Mouse (Mus musculus) spleen, postnatal 4 days (tissue): ENCODE data around the gene Tmem50b.
A peak's percentile ranks its signal among the peaks of the same experiment; 100 is the strongest.
"Not testable (repeated sequence)": the region's sequence is repeated elsewhere in the genome, so short reads cannot be mapped to it uniquely, and the experiment has no call there.

Experiments used
- DNase-seq, 2 experiments: peaks; one replicate each; pipeline ENCODE4 v3.0.0; 2022; ENCODE audit warnings: low spot score in 2 of 2

The Tmem50b gene

DNA sequence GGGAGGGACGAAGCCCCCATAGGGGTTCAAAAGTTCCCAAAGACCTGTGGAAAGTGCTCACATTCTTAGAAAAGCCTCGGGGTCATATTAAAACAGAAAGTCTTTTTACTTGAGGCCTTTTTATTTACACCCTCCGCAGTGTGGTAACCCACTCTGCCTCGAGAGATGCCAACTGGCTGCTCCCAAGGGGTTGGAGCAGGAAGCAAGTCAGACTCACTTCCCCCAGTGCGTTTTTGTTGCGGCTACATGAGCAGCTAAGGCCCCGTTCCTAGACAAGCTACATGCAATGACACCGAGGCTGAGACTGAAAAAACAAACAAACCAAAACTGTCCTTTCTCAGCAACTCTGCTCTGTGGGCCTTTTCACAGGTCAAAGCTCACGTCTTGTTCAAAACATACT is 59.1 kb downstream of the Tmem50b start:
- no peak for DNase-seq

DNA sequence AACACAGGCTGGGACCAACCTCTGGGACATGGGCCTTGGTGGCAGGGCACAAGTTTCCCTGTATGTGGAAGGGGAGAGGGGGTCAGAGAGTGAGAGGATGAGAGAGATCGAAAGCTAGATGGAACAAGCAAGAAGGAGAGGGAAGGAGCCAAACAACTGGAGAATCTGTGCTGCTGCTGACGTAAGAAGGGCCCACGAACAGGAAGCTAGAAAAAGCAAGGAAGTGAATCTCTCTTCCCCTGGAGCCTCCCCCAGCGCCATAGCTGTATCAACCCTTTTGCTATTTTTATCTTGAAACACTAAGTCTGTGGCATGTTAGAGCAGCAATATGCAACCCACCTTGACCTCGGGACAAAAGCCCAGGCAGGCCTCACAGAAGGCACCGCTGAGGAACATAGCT is 59.5 kb downstream of the Tmem50b start:
- DNase-seq = no peak

DNA sequence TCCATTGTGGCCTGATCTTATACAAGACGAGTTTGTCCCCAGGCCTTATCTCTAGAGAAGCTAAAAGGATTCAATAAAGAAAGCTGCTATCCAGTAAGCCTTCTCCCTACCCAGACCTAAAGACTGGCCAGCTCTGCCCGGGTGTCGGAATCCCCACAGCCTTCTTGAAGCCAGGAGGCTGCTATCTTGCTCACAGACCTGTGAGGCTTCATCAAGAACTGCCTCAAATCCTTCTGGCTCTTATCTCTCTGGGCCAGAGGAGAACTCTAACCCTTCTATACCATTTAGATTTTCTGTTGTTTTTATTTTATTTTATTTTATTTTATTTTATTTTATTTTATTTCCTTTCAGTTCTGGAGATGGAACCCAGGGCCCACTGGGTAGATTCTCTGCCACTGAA is 60.5 kb downstream of the Tmem50b start:
- DNase-seq = no peak

DNA sequence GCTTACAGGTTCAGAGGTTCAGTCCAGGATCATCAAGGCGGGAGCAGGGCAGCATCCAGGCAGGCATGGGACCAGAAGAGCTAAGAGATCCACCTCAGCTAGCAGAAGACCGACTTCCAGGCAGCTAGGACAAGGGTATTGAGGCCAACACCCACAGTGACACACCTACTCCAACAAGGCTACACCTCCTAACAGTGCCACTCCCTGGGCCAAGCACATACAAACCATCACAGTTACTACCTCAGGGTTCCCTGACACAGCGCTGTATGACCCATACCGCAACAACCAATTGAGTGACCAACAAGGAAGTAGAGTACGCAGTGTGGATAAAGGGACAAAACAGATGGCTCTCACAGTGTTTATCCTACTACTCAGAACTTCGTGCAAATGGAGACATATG is 61.2 kb downstream of the Tmem50b start:
- DNase-seq = no peak

DNA sequence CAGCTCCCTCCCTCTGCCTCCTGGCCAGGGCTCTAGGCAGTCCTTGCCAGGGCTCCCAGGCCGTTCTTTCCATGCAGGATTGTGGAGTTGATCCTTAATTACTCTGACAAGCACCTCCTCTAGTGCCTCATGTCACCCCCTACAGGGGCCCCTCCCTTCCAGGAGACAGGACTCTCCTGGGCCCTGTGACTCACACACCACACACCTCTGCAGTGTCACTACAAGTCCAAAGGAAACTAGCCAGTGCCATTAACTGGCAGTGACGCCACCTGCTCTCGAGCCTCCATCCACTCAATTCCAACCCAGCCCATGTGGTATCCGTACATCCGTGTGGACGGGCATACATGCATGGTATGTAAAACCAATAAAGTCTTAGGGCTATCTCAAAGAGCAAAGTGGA is 62.7 kb downstream of the Tmem50b start:
- DNase-seq = no peak

DNA sequence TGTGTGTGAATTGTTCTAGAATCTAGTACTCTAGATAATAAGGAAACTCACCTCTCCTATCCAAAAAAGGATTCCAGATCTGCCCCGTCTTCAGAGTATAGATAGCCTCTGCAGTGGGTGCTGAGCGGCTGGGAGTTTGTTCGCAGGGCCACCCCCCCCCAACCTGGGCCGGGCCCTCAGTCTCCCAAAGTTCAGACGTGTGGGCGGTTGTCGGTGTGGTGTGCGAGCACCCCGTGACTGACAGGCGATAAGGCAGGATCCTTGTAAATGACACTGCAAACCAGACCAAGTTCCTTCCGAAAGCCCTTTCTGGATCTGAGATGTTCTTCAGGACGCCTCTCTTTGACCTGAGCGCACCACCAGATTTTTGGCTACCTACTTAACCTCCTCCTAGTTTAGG is 63.1 kb downstream of the Tmem50b start:
- DNase-seq = peak; percentile 55 to 93

DNA sequence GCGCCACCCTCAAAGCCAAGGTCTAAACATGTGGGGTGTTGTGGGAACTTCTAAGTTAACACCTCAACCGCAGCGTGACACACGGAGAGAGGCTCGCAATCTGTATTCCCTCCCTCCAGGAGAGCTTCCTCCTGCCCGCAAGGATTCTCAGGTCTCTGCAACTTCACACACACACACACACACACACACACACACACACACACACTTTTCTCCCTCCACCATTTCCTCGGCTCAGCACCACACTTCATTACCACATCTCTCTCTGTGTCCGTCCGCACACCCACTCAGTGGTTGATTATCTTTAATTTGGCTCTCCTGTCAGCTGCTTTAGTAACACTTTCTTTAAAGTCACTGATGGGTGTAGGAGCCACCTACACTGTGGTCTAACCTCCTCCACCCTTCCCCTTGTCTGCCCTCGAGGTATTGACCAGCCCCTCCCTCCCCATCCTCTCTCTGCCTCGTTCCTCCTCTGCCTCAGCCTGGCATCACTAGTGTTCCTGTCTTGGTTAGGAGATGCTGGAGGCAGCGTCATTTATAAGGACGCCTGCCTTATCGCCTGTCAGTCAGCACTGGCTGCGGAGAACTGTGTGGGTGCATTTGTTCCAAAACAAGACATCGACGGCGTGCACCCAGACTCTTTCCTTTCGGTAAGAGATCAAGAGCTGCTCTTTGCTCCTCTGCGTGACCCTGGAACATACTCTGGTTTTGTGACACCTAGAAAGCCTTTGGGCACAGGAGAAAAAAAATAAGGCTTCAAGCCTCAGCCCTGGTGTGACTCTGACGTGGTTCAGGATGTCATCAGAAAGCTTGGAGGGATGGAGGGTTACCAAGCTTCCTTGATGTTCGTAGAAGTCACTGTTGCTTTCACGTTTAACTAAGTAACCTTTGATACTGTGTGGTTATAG is 64.3 kb downstream of the Tmem50b start:
- DNase-seq = no peak

DNA sequence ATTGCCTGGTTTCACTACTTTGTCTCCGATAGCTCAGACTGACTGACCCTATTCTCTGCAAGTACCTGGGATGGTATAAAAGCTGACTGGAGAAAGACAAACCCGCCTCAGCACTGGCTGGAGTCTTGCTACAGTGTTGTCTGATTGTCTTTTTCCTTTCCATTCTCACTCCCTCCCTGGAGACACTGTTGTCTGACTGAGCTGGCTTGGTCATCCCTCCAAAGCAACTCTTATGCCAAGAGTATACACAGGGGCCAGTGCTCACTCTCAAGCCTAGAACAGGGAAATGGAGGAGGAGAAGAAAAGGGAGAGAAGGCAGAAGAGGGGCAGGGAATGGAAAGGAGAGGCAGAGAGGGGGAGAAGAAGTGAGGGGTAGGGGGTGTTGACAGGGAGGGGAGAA is 65.2 kb downstream of the Tmem50b start:
- no peak for DNase-seq

DNA sequence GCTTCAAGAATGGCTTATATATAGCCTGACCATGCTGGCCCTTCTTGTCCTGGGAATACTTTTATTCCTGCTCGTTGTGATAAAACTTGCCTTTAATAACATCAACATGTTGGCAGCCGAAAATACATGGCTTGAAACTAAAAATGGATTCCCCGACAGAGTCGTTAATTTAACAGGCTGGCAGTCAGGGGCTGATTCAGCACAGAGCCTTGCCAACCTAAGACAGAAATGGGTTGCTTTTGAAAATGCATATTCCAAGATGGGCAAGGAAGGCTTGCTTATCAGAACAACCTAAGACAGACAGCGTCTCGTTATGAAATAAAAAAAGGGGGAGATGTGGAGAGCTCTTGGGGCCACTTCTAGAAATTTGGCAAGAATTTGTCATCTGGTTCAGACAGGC is 65.7 kb downstream of the Tmem50b start:
- DNase-seq = no peak

DNA sequence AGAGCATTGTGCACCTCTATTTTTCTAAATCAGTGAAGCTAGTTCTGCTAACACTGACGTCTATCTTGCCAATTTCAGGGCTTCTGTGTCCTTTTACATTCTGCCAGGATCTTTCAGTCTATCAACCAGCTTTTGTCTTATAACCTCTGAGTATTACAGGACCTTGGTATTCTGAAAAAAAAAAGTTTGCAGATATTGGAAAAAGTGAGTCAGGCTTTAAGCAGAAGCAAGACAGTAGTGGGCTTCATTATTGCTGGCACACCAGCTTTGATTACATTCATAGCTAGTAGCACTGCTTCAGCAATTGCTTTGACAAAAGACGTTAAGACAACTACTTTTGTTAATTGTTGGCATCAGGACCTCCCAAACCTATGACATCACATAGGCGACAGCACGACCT is 66.8 kb downstream of the Tmem50b start:
- DNase-seq = not testable (repeated sequence)

DNA sequence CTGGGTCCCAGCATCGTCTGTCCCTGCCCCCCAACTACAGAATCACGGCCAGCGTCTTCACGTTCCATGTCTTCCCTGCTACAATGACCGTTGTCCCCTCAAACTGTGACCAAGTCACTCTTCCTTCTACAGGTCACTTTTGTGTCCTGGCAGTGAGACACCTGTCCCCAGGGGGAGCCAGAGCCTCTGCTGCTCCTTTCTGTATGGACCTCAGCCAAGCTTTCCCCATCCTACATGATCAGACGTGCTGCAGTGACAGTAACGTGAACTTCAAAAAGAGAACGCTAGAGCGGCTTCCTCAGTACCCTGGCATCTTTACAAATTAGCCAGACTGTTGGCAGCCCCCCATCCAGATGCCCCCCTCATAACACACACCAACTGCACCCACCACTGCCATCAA is 69.0 kb downstream of the Tmem50b start:
- DNase-seq = no peak

DNA sequence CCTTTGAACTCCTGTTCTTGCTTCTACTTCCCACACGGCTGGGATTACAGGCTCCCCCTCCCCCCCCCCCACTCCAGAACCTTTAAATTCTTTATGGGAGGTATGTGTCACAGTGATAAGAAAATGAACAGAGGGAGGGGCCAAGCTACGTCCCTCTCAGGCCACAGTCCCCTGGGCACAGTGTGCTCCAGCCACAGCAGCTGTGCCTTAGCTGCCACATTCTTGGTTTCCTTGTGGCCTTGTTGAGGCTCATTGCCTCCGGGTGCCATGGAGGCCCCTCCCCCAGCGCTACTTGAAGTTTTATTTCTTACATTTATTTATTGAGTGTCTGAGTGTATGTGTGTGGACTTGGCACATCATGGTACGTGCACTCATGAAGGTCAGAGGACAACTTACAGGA is 70.1 kb downstream of the Tmem50b start:
- DNase-seq = no peak

DNA sequence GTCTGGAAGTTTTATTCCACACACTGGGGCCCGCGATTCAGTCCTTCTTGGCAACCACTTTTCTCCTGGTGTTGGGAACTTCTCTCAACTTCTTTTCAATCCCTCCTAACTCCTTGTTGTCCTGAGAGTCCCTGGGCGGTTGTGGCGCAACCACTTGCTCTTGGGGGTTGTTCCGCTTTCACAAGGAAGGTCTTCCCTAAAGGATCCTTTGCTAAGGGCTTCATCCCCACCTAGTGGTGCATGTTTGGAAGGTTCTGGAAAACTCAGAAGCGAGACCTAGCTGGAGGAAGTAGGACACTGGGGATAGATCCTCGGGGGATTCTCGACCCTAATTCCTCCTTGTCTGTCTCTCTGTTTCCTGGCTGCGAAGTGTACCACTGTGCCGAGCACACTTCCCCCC is 70.5 kb downstream of the Tmem50b start:
- peak in 1 of 2 experiments; percentile 44 for DNase-seq

DNA sequence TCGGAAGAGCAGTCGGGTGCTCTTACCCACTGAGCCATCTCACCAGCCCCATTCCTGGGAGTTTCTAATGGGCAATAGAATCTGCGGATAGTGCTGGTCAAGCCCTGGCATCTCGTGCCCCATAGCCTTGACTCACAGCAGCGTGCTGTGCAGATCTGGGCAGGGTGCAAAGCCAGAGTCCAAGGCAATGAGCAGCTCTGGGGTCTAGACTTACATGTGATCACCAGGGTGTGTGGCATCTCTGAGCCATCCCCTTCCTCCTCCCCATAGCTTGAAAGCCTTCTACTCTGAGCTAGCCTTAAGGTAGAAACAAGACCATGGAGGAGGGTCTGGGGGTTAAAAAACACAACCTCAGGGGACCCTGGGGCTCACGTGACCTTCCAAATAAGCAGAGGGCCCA is 71.3 kb downstream of the Tmem50b start:
- no peak for DNase-seq
